Mouse (Mus musculus): ENCODE measurements around the gene Gm9008. TPM values are rescaled to one million over a fixed set of nuclear protein-coding genes. Genes with fewer than 3 reads are reported as not detected.
"Not testable (repeated sequence)": the region's sequence is repeated elsewhere in the genome, so short reads cannot be mapped to it uniquely, and the experiment has no call there.

The Gm9008 gene
- total RNA-seq (2021) = 1 to 10 TPM; 6.9 TPM

GRCm38 (mm10) chr6:76497054-76497835 is at the start of gene Gm9008:
Gene Gm9008 (minus strand): TSS chr6:76497784.
- DNase-seq (ENCODE audit: low spot score in 2 of 2); intact Hi-C loops (cut with DNase I): not testable (repeated sequence)

GRCm38 (mm10) chr6:76521975-76522641 is 24.5 kb upstream of the Gm9008 start:
- DNase-seq (ENCODE audit: low spot score in 2 of 2) = no peak
- intact Hi-C loops (cut with DNase I) = no loop called here

GRCm38 (mm10) chr6:76510200-76510599 is 12.6 kb upstream of the Gm9008 start:
- no peak for DNase-seq (ENCODE audit: low spot score in 2 of 2)

GRCm38 (mm10) chr6:76496335-76496734 is 1.2 kb downstream of the Gm9008 start:
- intact Hi-C loops (cut with DNase I); DNase-seq (ENCODE audit: low spot score in 2 of 2): not testable (repeated sequence)

More at GRCm38 (mm10) chr6:76510200-76510599, 12.6 kb upstream of the Gm9008 start:
- intact Hi-C loops (cut with DNase I) = no loop called here

- intact Hi-C loops (cut with DNase I) = no loop called here
- no peak for DNase-seq (ENCODE audit: low spot score in 2 of 2)
Measured at GRCm38 (mm10) chr6:76468194-76468593, 29.4 kb downstream of the Gm9008 start.
